Mouse (Mus musculus) intestine, embryonic 15.5 days (tissue): ENCODE measurements around the gene Aqp5. TPM values are rescaled to one million over a fixed set of nuclear protein-coding genes. Genes with fewer than 3 reads are reported as not detected.

ENCODE experiments used
- ATAC-seq: fragments of 200-750 bp; cut with Nextera tagmentation; 2 replicates; pipeline ENCODE4 v1.8.0; 2017; ENCODE audit warnings: moderate TSS enrichment, moderate library complexity
- H3K27ac ChIP-seq: fragments of 300-500 bp; sonication (generic); 2 replicates; pipeline ENCODE4 v1.5.1; 2015; ENCODE audit warnings: mild to moderate bottlenecking, inconsistent platforms
- H3K27me3 ChIP-seq: fragments of 300-500 bp; sonication (generic); replicated peaks from 2 replicates; pipeline ENCODE4 v1.6.1; 2015; ENCODE audit warnings: inconsistent platforms
- H3K36me3 ChIP-seq: fragments of 300-500 bp; sonication (generic); 2 replicates; pipeline ENCODE4 v1.6.1; 2015; ENCODE audit warnings: inconsistent platforms
- H3K4me1 ChIP-seq: fragments of 300-500 bp; sonication (generic); replicated peaks from 2 replicates; pipeline ENCODE4 v1.6.1; 2015; ENCODE audit warnings: inconsistent platforms
- H3K4me2 ChIP-seq: fragments of 300-500 bp; sonication (generic); replicated peaks from 2 replicates; pipeline ENCODE4 v1.6.1; 2015; ENCODE audit warnings: mild to moderate bottlenecking, inconsistent platforms
- H3K4me3 ChIP-seq: fragments of 300-500 bp; sonication (generic); replicated peaks from 2 replicates; pipeline ENCODE4 v1.5.1; 2015; ENCODE audit warnings: inconsistent platforms
- H3K9ac ChIP-seq: fragments of 300-500 bp; sonication (generic); 2 replicates; pipeline ENCODE4 v1.6.1; 2015; ENCODE audit warnings: inconsistent platforms
- H3K9me3 ChIP-seq: fragments of 300-500 bp; sonication (generic); 2 replicates; pipeline ENCODE4 v1.6.1; 2016; ENCODE audit warnings: inconsistent platforms
- WGBS: fragments of 180-500 bp; shearing (Covaris S2); methylation state at CpG from one replicate; pipeline ENCODE4 v1.1.7; 2015; 5-methylcytosine and 5-hydroxymethylcytosine counted together
- polyA plus RNA-seq: library from polyadenylated mRNA; unstranded; fragments of >200 nt; fragmentation: Nextera tagmentation; extraction: Ambion mirVana; gene quantifications from 2 replicates; pipeline ENCODE4 v1.2.1, GENCODE M21; 2015

Gene Aqp5
- polyA plus RNA-seq, 1 experiment from 2014 or later: 0.65 TPM

GRCm38 (mm10) chr15:99599245-99600070 is 8.9 kb downstream of the Aqp5 start:
- Histone ChIP-seq H3K4me3 (no peak overlapping the region), H3K9me3 (no peaks in the 10 kb centered on the region), H3K36me3 (no peaks in the 10 kb centered on the region), H3K4me1 (peaks cover 8% of the 10 kb centered on the region), H3K4me2 (no peak overlapping the region), H3K27me3 (peaks cover 37% of the 10 kb centered on the region), H3K9ac (no peak overlapping the region), H3K27ac (no peak overlapping the region)
- no peak for ATAC-seq
- WGBS: 59% methylated on average over 17 of the region's 17 CpGs

- Histone ChIP-seq H3K36me3 (no peaks in the 10 kb centered on the region), H3K4me2 (no peak within 1 kb of the TSS), H3K27ac (no peak within 1 kb of the TSS), H3K9me3 (no peaks in the 10 kb centered on the region), H3K27me3 (peaks cover 30% of the 10 kb centered on the region), H3K9ac (no peak within 1 kb of the TSS), H3K4me3 (no peak within 1 kb of the TSS), H3K4me1 (peaks cover 6% of the 10 kb centered on the region)
- 70% methylated on average over 22 of the region's 22 CpGs for WGBS
- ATAC-seq: no peak
Observed at GRCm38 (mm10) chr15:99600986-99601822, 10.6 kb downstream of the Aqp5 start, which contains the start of gene Aqp6. Gene Aqp6, plus strand, starts transcription at chr15:99601400.

- Histone ChIP-seq H3K4me3 (no peak overlapping the region), H3K4me1 (peaks cover 11% of the 10 kb centered on the region), H3K36me3 (no peaks in the 10 kb centered on the region), H3K27ac (no peak overlapping the region), H3K27me3 (peaks cover 29% of the 10 kb centered on the region), H3K9me3 (no peaks in the 10 kb centered on the region), H3K4me2 (no peak overlapping the region), H3K9ac (no peak overlapping the region)
- WGBS: 46% methylated on average over 5 of the region's 5 CpGs
- no peak for ATAC-seq
Observed at GRCm38 (mm10) chr15:99601823-99602120, 11.2 kb downstream of the Aqp5 start.

- no peak overlapping the region for H3K4me2 ChIP-seq
- peaks cover 24% of the 10 kb centered on the region for H3K27me3 ChIP-seq
- H3K36me3 ChIP-seq: no peaks in the 10 kb centered on the region
- no peak overlapping the region for H3K27ac ChIP-seq
- no peaks in the 10 kb centered on the region for H3K9me3 ChIP-seq
- no peak overlapping the region for H3K4me3 ChIP-seq
- H3K9ac ChIP-seq: no peak overlapping the region
- peaks cover 16% of the 10 kb centered on the region for H3K4me1 ChIP-seq
- ATAC-seq: no peak
- 78% methylated on average over 17 of the region's 17 CpGs for WGBS
Observed at GRCm38 (mm10) chr15:99602206-99602820, 11.7 kb downstream of the Aqp5 start.

GRCm38 (mm10) chr15:99603216-99603615 is 12.6 kb downstream of the Aqp5 start:
- Histone ChIP-seq H3K4me1 (peaks cover 22% of the 10 kb centered on the region), H3K9ac (no peak overlapping the region), H3K9me3 (no peaks in the 10 kb centered on the region), H3K27me3 (peaks cover 18% of the 10 kb centered on the region), H3K4me3 (no peak overlapping the region), H3K27ac (no peak overlapping the region), H3K36me3 (no peaks in the 10 kb centered on the region), H3K4me2 (no peak overlapping the region)
- 71% methylated on average over 7 of the region's 7 CpGs for WGBS
- no peak for ATAC-seq

GRCm38 (mm10) chr15:99605595-99605994 is 15.0 kb downstream of the Aqp5 start:
- no peak overlapping the region for H3K4me3 ChIP-seq
- 0 out of 2 replicates have a peak, but pooled peaks cover 3% of the 10 kb centered on the region for H3K27me3 ChIP-seq
- H3K9ac ChIP-seq: no peak overlapping the region
- no peak for ATAC-seq
- peaks cover 22% of the 10 kb centered on the region for H3K4me1 ChIP-seq
- no peak overlapping the region for H3K27ac ChIP-seq
- WGBS: 79% methylated on average over 3 of the region's 3 CpGs
- H3K4me2 ChIP-seq: no peak overlapping the region
- H3K9me3 ChIP-seq: no peaks in the 10 kb centered on the region
- no peaks in the 10 kb centered on the region for H3K36me3 ChIP-seq

- WGBS: 21% methylated on average over 5 of the region's 5 CpGs
- H3K27me3 ChIP-seq: 0 out of 2 replicates have a peak, but pooled peaks cover 2% of the 10 kb centered on the region
- no peak overlapping the region for H3K27ac ChIP-seq
- H3K36me3 ChIP-seq: no peaks in the 10 kb centered on the region
- no peak for ATAC-seq
- no peak overlapping the region for H3K4me3 ChIP-seq
- H3K9me3 ChIP-seq: no peaks in the 10 kb centered on the region
- peaks cover 22% of the 10 kb centered on the region for H3K4me1 ChIP-seq
- no peak overlapping the region for H3K9ac ChIP-seq
- no peak overlapping the region for H3K4me2 ChIP-seq
Observed at GRCm38 (mm10) chr15:99606515-99606914, 15.9 kb downstream of the Aqp5 start.

GRCm38 (mm10) chr15:99607388-99608113 is 17.0 kb downstream of the Aqp5 start:
- H3K9ac ChIP-seq: no peak overlapping the region
- 0 out of 2 replicates have a peak, but pooled peaks cover 2% of the 10 kb centered on the region for H3K27me3 ChIP-seq
- peak; percentile 36; the same call in 1 of the 2 replicates for ATAC-seq
- H3K36me3 ChIP-seq: no peaks in the 10 kb centered on the region
- WGBS: 22% methylated on average over 10 of the region's 10 CpGs
- no peak overlapping the region for H3K4me3 ChIP-seq
- H3K9me3 ChIP-seq: no peaks in the 10 kb centered on the region
- H3K4me1 ChIP-seq: peaks cover 21% of the 10 kb centered on the region
- H3K4me2 ChIP-seq: no peak overlapping the region
- no peak overlapping the region for H3K27ac ChIP-seq

GRCm38 (mm10) chr15:99608382-99609125 is 18.0 kb downstream of the Aqp5 start:
- Histone ChIP-seq H3K4me2 (no peak overlapping the region), H3K36me3 (no peaks in the 10 kb centered on the region), H3K9ac (no peak overlapping the region), H3K27ac (no peak overlapping the region), H3K4me1 (peaks cover 17% of the 10 kb centered on the region), H3K9me3 (no peaks in the 10 kb centered on the region), H3K27me3 (0 out of 2 replicates have a peak, but pooled peaks cover 2% of the 10 kb centered on the region), H3K4me3 (no peak overlapping the region)
- WGBS: 84% methylated on average over 13 of the region's 13 CpGs
- no peak for ATAC-seq

GRCm38 (mm10) chr15:99611563-99611962 is 21.0 kb downstream of the Aqp5 start:
- Histone ChIP-seq H3K27ac (no peak overlapping the region), H3K9ac (no peak overlapping the region), H3K9me3 (no peaks in the 10 kb centered on the region), H3K4me2 (no peak overlapping the region), H3K4me3 (no peak overlapping the region), H3K36me3 (no peaks in the 10 kb centered on the region), H3K4me1 (peaks cover 28% of the 10 kb centered on the region), H3K27me3 (0 out of 2 replicates have a peak, but pooled peaks cover 2% of the 10 kb centered on the region)
- whole genome bisulfite sequencing: 53% methylated on average over 7 of the region's 7 CpGs
- peak; percentile 15; the same call in 1 of the 2 replicates for ATAC-seq

- H3K4me1 ChIP-seq: peaks cover 15% of the 10 kb centered on the region
- H3K4me3 ChIP-seq: no peak overlapping the region
- H3K27me3 ChIP-seq: no peaks in the 10 kb centered on the region
- no peak overlapping the region for H3K4me2 ChIP-seq
- H3K9ac ChIP-seq: no peak overlapping the region
- H3K9me3 ChIP-seq: no peaks in the 10 kb centered on the region
- H3K27ac ChIP-seq: no peak overlapping the region
- no peaks in the 10 kb centered on the region for H3K36me3 ChIP-seq
- ATAC-seq: no peak
- 73% methylated on average over 13 of the region's 13 CpGs for WGBS
Observed at GRCm38 (mm10) chr15:99614273-99614672, 23.7 kb downstream of the Aqp5 start.
